Mouse (Mus musculus) lung, adult 2 months (tissue): ENCODE results near the gene Ercc2.
A peak's percentile ranks its signal among the peaks of the same experiment; 100 is the strongest.

Experiments
- CTCF ChIP-seq: fragments of 200-500 bp; IDR thresholded peaks from 2 replicates; pipeline ENCODE4 v1.5.1; 2011; ENCODE audit warnings: mild to moderate bottlenecking, low read length, control low read depth; ENCODE audit not compliant: insufficient read depth
- POLR2A ChIP-seq: fragments of 200-500 bp; IDR thresholded peaks from 2 replicates; pipeline ENCODE4 v1.6.1; 2011; ENCODE audit warnings: low read depth, mild to moderate bottlenecking, control low read depth, low read length, borderline replicate concordance; ENCODE audit errors: extremely low read depth

- no peak for TF ChIP-seq POLR2A
- peak; percentile 44 for TF ChIP-seq CTCF
These were observed 50.7 kb downstream of the Ercc2 start for GRCm38 (mm10) chr7:19432475-19432874.
